Mouse (Mus musculus) embryonic facial prominence, embryonic 14.5 days (tissue): ENCODE data around the gene Shank2. TPM values are rescaled to one million over a fixed set of nuclear protein-coding genes. Genes with fewer than 3 reads are reported as not detected.

Experiments
- ATAC-seq: fragments of 200-750 bp; cut with Nextera tagmentation; 2 replicates; pipeline ENCODE4 v1.8.0; 2017; ENCODE audit warnings: low read depth, moderate number of reproducible peaks, moderate TSS enrichment
- DNase-seq: peaks from one replicate; pipeline ENCODE4 v3.0.0-alpha.2; 2015; ENCODE audit warnings: low spot score
- H3K27ac ChIP-seq: fragments of 300-500 bp; sonication (generic); replicated peaks from 2 replicates; pipeline ENCODE4 v1.5.1; 2014; ENCODE audit warnings: low read depth, mild to moderate bottlenecking, low read length, moderate library complexity
- H3K27me3 ChIP-seq: fragments of 300-500 bp; sonication (generic); replicated peaks from 2 replicates; pipeline ENCODE4 v1.6.1; 2014; ENCODE audit warnings: low read length; ENCODE audit not compliant: control insufficient read depth, insufficient read depth
- H3K36me3 ChIP-seq: fragments of 300-500 bp; sonication (generic); 2 replicates; pipeline ENCODE4 v1.6.1; 2014; ENCODE audit warnings: low read length, mixed read lengths; ENCODE audit not compliant: control insufficient read depth, insufficient read depth
- H3K4me1 ChIP-seq: fragments of 300-500 bp; sonication (generic); 2 replicates; pipeline ENCODE4 v1.6.1; 2014; ENCODE audit warnings: antibody characterized with exemption, low read length; ENCODE audit not compliant: control insufficient read depth, insufficient read depth
- H3K4me2 ChIP-seq: fragments of 300-500 bp; sonication (generic); 2 replicates; pipeline ENCODE4 v1.6.1; 2014; ENCODE audit warnings: low read depth, mild to moderate bottlenecking, low read length, moderate library complexity, mixed read lengths
- H3K4me3 ChIP-seq: fragments of 300-500 bp; sonication (generic); 2 replicates; pipeline ENCODE4 v1.5.1; 2014; ENCODE audit warnings: low read depth, mild to moderate bottlenecking, low read length
- H3K9ac ChIP-seq: fragments of 300-500 bp; sonication (generic); 2 replicates; pipeline ENCODE4 v1.6.1; 2014; ENCODE audit warnings: low read depth, mild to moderate bottlenecking, low read length, moderate library complexity, mixed read lengths
- H3K9me3 ChIP-seq: fragments of 300-500 bp; sonication (generic); 2 replicates; pipeline ENCODE4 v1.6.1; 2016; ENCODE audit warnings: low read length; ENCODE audit not compliant: control insufficient read depth
- WGBS: fragments of 180-500 bp; shearing (Covaris S2); extraction: QIAGEN DNeasy Blood & Tissue Kit; methylation state at CpG from one replicate; pipeline ENCODE4 v1.1.7; 2014; 5-methylcytosine and 5-hydroxymethylcytosine counted together
- polyA plus RNA-seq: library from polyadenylated mRNA; unstranded; fragments of >200 nt; fragmentation: Nextera tagmentation; extraction: Ambion mirVana; gene quantifications from 2 replicates; pipeline ENCODE4 v1.2.1, GENCODE M21; 2014

The Shank2 gene
- polyA plus RNA-seq, 1 experiment from 2014 or later = 0.72 TPM

- Histone ChIP-seq H3K4me3 (no peak overlapping the region), H3K9me3 (no peaks in the 10 kb centered on the region), H3K36me3 (no peaks in the 10 kb centered on the region), H3K27me3 (no peaks in the 10 kb centered on the region), H3K9ac (no peak overlapping the region), H3K4me1 (no peaks in the 10 kb centered on the region), H3K27ac (no peak overlapping the region), H3K4me2 (no peak overlapping the region)
- 91% methylated on average over 2 of the region's 2 CpGs for WGBS
- no peak for DNase-seq
- no peak for ATAC-seq
Observed at GRCm38 (mm10) chr7:144072856-144073255, 71.1 kb downstream of the Shank2 start.

- peak; percentile 70 for DNase-seq
- ATAC-seq = no peak
- Histone ChIP-seq H3K27ac (no peak overlapping the region), H3K4me3 (no peak overlapping the region), H3K36me3 (no peaks in the 10 kb centered on the region), H3K27me3 (no peaks in the 10 kb centered on the region), H3K4me2 (no peak overlapping the region), H3K4me1 (no peaks in the 10 kb centered on the region), H3K9ac (no peak overlapping the region), H3K9me3 (no peaks in the 10 kb centered on the region)
- WGBS = 24% methylated on average over 3 of the region's 3 CpGs
Observed at GRCm38 (mm10) chr7:144074718-144075117, 73.0 kb downstream of the Shank2 start.

- DNase-seq = no peak
- H3K36me3 ChIP-seq = no peaks in the 10 kb centered on the region
- H3K9me3 ChIP-seq = no peaks in the 10 kb centered on the region
- no peak overlapping the region for H3K27ac ChIP-seq
- no peaks in the 10 kb centered on the region for H3K4me1 ChIP-seq
- no peak overlapping the region for H3K4me3 ChIP-seq
- no peak for ATAC-seq
- no peaks in the 10 kb centered on the region for H3K27me3 ChIP-seq
- 67% methylated on average over 1 of the region's 1 CpGs for WGBS
- no peak overlapping the region for H3K4me2 ChIP-seq
- no peak overlapping the region for H3K9ac ChIP-seq
Observed at GRCm38 (mm10) chr7:144078661-144079060, 76.9 kb downstream of the Shank2 start.

GRCm38 (mm10) chr7:144079861-144080260, 78.1 kb downstream of the Shank2 start:
- no peak overlapping the region for H3K9ac ChIP-seq
- ATAC-seq = no peak
- 70% methylated on average over 1 of the region's 1 CpGs for WGBS

GRCm38 (mm10) chr7:144081448-144081847, 79.7 kb downstream of the Shank2 start:
- no peak overlapping the region for H3K4me2 ChIP-seq
- no peak overlapping the region for H3K4me3 ChIP-seq
- WGBS = 100% methylated on average over 1 of the region's 1 CpGs
- no peaks in the 10 kb centered on the region for H3K27me3 ChIP-seq
- H3K9ac ChIP-seq = no peak overlapping the region
- ATAC-seq (0 out of 2 replicates have a peak, but pooled peaks have one; percentile 55), DNase-seq (peak; percentile 14)
- H3K36me3 ChIP-seq = no peaks in the 10 kb centered on the region
- no peak overlapping the region for H3K27ac ChIP-seq
- H3K9me3 ChIP-seq = no peaks in the 10 kb centered on the region
- no peaks in the 10 kb centered on the region for H3K4me1 ChIP-seq

More at GRCm38 (mm10) chr7:144079861-144080260, 78.1 kb downstream of the Shank2 start:
- no peak overlapping the region for H3K4me2 ChIP-seq
- H3K36me3 ChIP-seq = no peaks in the 10 kb centered on the region
- no peak overlapping the region for H3K27ac ChIP-seq
- no peaks in the 10 kb centered on the region for H3K9me3 ChIP-seq
- no peaks in the 10 kb centered on the region for H3K27me3 ChIP-seq
- no peaks in the 10 kb centered on the region for H3K4me1 ChIP-seq
- no peak for DNase-seq
- no peak overlapping the region for H3K4me3 ChIP-seq

GRCm38 (mm10) chr7:144081963-144082362, 80.2 kb downstream of the Shank2 start:
- no peaks in the 10 kb centered on the region for H3K27me3 ChIP-seq
- no peak overlapping the region for H3K4me3 ChIP-seq
- ATAC-seq (peak; percentile 18; the same call in 1 of the 2 replicates), DNase-seq (peak; percentile 41)
- WGBS = 70% methylated on average over 2 of the region's 2 CpGs
- no peak overlapping the region for H3K27ac ChIP-seq
- no peak overlapping the region for H3K9ac ChIP-seq
- no peak overlapping the region for H3K4me2 ChIP-seq
- H3K4me1 ChIP-seq = no peaks in the 10 kb centered on the region
- H3K9me3 ChIP-seq = no peaks in the 10 kb centered on the region
- H3K36me3 ChIP-seq = no peaks in the 10 kb centered on the region

GRCm38 (mm10) chr7:144087277-144087676, 85.5 kb downstream of the Shank2 start:
- DNase-seq = peak; percentile 16
- ATAC-seq = no peak
- Histone ChIP-seq H3K4me1 (no peaks in the 10 kb centered on the region), H3K27me3 (no peaks in the 10 kb centered on the region), H3K36me3 (no peaks in the 10 kb centered on the region), H3K27ac (no peak overlapping the region), H3K9ac (no peak overlapping the region), H3K9me3 (no peaks in the 10 kb centered on the region), H3K4me2 (no peak overlapping the region), H3K4me3 (no peak overlapping the region)
- 29% methylated on average over 2 of the region's 2 CpGs for WGBS

- 86% methylated on average over 12 of the region's 12 CpGs for WGBS
- H3K9me3 ChIP-seq = no peaks in the 10 kb centered on the region
- no peak overlapping the region for H3K4me3 ChIP-seq
- no peak overlapping the region for H3K9ac ChIP-seq
- no peak for ATAC-seq
- H3K36me3 ChIP-seq = no peaks in the 10 kb centered on the region
- no peak for DNase-seq
- H3K4me2 ChIP-seq = no peak overlapping the region
- H3K27me3 ChIP-seq = no peaks in the 10 kb centered on the region
- no peaks in the 10 kb centered on the region for H3K4me1 ChIP-seq
- H3K27ac ChIP-seq = no peak overlapping the region
Observed at GRCm38 (mm10) chr7:144094132-144094531, 92.4 kb downstream of the Shank2 start.

- Histone ChIP-seq H3K27me3 (no peaks in the 10 kb centered on the region), H3K36me3 (no peaks in the 10 kb centered on the region), H3K9me3 (no peaks in the 10 kb centered on the region), H3K4me3 (no peak overlapping the region), H3K27ac (no peak overlapping the region), H3K4me1 (no peaks in the 10 kb centered on the region), H3K9ac (no peak overlapping the region), H3K4me2 (no peak overlapping the region)
- WGBS = 11% methylated on average over 2 of the region's 2 CpGs
- peak; percentile 43 for DNase-seq
- no peak for ATAC-seq
Observed at GRCm38 (mm10) chr7:144097314-144097713, 95.6 kb downstream of the Shank2 start.
